Mouse (Mus musculus) lung, embryonic 14.5 days (tissue): ENCODE measurements at regions not wholly inside any gene's neighbourhood (a gene's known extent, or its start where the extent isn't known, plus 50 kb on each side); places are given as distances from the start of the nearest gene placed in this dataset.

Experiments
- ATAC-seq: fragments of 200-750 bp; cut with Nextera tagmentation; 2 replicates; pipeline ENCODE4 v1.8.0; 2017; ENCODE audit warnings: mild to moderate bottlenecking, moderate TSS enrichment, moderate library complexity; ENCODE audit not compliant: insufficient read depth
- DNase-seq: peaks from one replicate; pipeline ENCODE4 v3.0.0-alpha.2; 2015
- H3K27ac ChIP-seq: fragments of 300-500 bp; sonication (generic); 2 replicates; pipeline ENCODE4 v1.5.1; 2014; ENCODE audit warnings: low read depth, mild to moderate bottlenecking, moderate library complexity
- H3K27me3 ChIP-seq: fragments of 300-500 bp; sonication (generic); 2 replicates; pipeline ENCODE4 v1.6.1; 2014; ENCODE audit warnings: low read length, control low read depth; ENCODE audit not compliant: insufficient read depth
- H3K36me3 ChIP-seq: fragments of 300-500 bp; sonication (generic); 2 replicates; pipeline ENCODE4 v1.6.1; 2014; ENCODE audit warnings: control low read depth; ENCODE audit not compliant: insufficient read depth
- H3K4me1 ChIP-seq: fragments of 300-500 bp; sonication (generic); 2 replicates; pipeline ENCODE4 v1.6.1; 2014; ENCODE audit warnings: antibody characterized with exemption, control low read depth; ENCODE audit not compliant: insufficient read depth
- H3K4me2 ChIP-seq: fragments of 300-500 bp; sonication (generic); 2 replicates; pipeline ENCODE4 v1.6.1; 2014; ENCODE audit warnings: mild to moderate bottlenecking
- H3K4me3 ChIP-seq: fragments of 300-500 bp; sonication (generic); 2 replicates; pipeline ENCODE4 v1.5.1; 2014; ENCODE audit warnings: low read depth, low read length
- H3K9ac ChIP-seq: fragments of 300-500 bp; sonication (generic); 2 replicates; pipeline ENCODE4 v1.6.1; 2014
- H3K9me3 ChIP-seq: fragments of 300-500 bp; sonication (generic); 2 replicates; pipeline ENCODE4 v1.6.1; 2016; ENCODE audit warnings: low read depth, low read length, control low read depth
- CTCF ChIP-seq: IDR thresholded peaks from 2 replicates; pipeline ENCODE4 v1.5.1; 2016; ENCODE audit warnings: antibody characterized with exemption, low read depth
- WGBS: fragments of 180-500 bp; shearing (Covaris S2); extraction: QIAGEN DNeasy Blood & Tissue Kit; methylation state at CpG from one replicate; pipeline ENCODE4 v1.1.7; 2014; 5-methylcytosine and 5-hydroxymethylcytosine counted together

- Histone ChIP-seq H3K4me1 (peaks cover 10% of the 10 kb centered on the region; the same call in 1 of the 2 replicates), H3K9ac (no peak overlapping the region), H3K9me3 (no peaks in the 10 kb centered on the region), H3K4me2 (no peak overlapping the region), H3K36me3 (no peaks in the 10 kb centered on the region), H3K4me3 (no peak overlapping the region), H3K27me3 (no peaks in the 10 kb centered on the region), H3K27ac (no peak overlapping the region)
- 50% methylated on average over 1 of the region's 1 CpGs for WGBS
- DNase-seq (peak; percentile 30), ATAC-seq (no peak)
- no peak for TF ChIP-seq CTCF
Observed at GRCm38 (mm10) chr15:11533616-11534015, 134.2 kb upstream of the Tars start.

GRCm38 (mm10) chr15:11533002-11533610 is 133.6 kb upstream of the Tars start:
- no peaks in the 10 kb centered on the region for H3K36me3 ChIP-seq
- WGBS: 54% methylated on average over 10 of the region's 10 CpGs
- TF ChIP-seq CTCF: no peak
- no peaks in the 10 kb centered on the region for H3K27me3 ChIP-seq
- ATAC-seq (peak; percentile 31; the same call in 1 of the 2 replicates), DNase-seq (peak; percentile 45)
- no peaks in the 10 kb centered on the region for H3K9me3 ChIP-seq
- H3K27ac ChIP-seq: no peak overlapping the region
- no peak overlapping the region for H3K4me2 ChIP-seq
- peaks cover 10% of the 10 kb centered on the region; the same call in 1 of the 2 replicates for H3K4me1 ChIP-seq
- H3K9ac ChIP-seq: no peak overlapping the region
- H3K4me3 ChIP-seq: no peak overlapping the region

- Histone ChIP-seq H3K9me3 (no peaks in the 10 kb centered on the region), H3K4me3 (no peak overlapping the region), H3K27me3 (no peaks in the 10 kb centered on the region), H3K4me1 (peaks cover 10% of the 10 kb centered on the region; the same call in 1 of the 2 replicates), H3K36me3 (no peaks in the 10 kb centered on the region), H3K27ac (no peak overlapping the region), H3K4me2 (no peak overlapping the region), H3K9ac (no peak overlapping the region)
- DNase-seq (peak; percentile 18), ATAC-seq (no peak)
- WGBS: 67% methylated on average over 9 of the region's 9 CpGs
- TF ChIP-seq CTCF: no peak
Observed at GRCm38 (mm10) chr15:11532536-11532935, 133.1 kb upstream of the Tars start.

- Histone ChIP-seq H3K27ac (no peak overlapping the region), H3K27me3 (no peaks in the 10 kb centered on the region), H3K9me3 (no peaks in the 10 kb centered on the region), H3K4me1 (peaks cover 10% of the 10 kb centered on the region; the same call in 1 of the 2 replicates), H3K36me3 (no peaks in the 10 kb centered on the region), H3K4me3 (no peak overlapping the region), H3K9ac (no peak overlapping the region), H3K4me2 (no peak overlapping the region)
- DNase-seq: peak; percentile 6
- 43% methylated on average over 8 of the region's 8 CpGs for WGBS
- no peak for ATAC-seq
- TF ChIP-seq CTCF: no peak
Observed at GRCm38 (mm10) chr15:11529819-11530810, 130.7 kb upstream of the Tars start.

GRCm38 (mm10) chr15:11524337-11525106 is 125.1 kb upstream of the Tars start:
- no peak overlapping the region for H3K4me3 ChIP-seq
- no peaks in the 10 kb centered on the region for H3K27me3 ChIP-seq
- no peaks in the 10 kb centered on the region for H3K36me3 ChIP-seq
- ATAC-seq: no peak
- H3K27ac ChIP-seq: no peak overlapping the region
- no peak overlapping the region for H3K9ac ChIP-seq
- no peak for DNase-seq
- 87% methylated on average over 5 of the region's 5 CpGs for WGBS
- no peaks in the 10 kb centered on the region for H3K4me1 ChIP-seq
- H3K4me2 ChIP-seq: no peak overlapping the region
- TF ChIP-seq CTCF: no peak
- H3K9me3 ChIP-seq: no peaks in the 10 kb centered on the region

- no peak overlapping the region for H3K27ac ChIP-seq
- 0 out of 2 replicates have a peak, but pooled peaks cover 2% of the 10 kb centered on the region for H3K4me1 ChIP-seq
- no peaks in the 10 kb centered on the region for H3K27me3 ChIP-seq
- H3K4me2 ChIP-seq: no peak overlapping the region
- no peak overlapping the region for H3K4me3 ChIP-seq
- H3K36me3 ChIP-seq: no peaks in the 10 kb centered on the region
- H3K9me3 ChIP-seq: no peaks in the 10 kb centered on the region
- H3K9ac ChIP-seq: no peak overlapping the region
- ATAC-seq (no peak), DNase-seq (no peak)
- no peak for TF ChIP-seq CTCF
Observed at GRCm38 (mm10) chr15:11518565-11518964, 119.1 kb upstream of the Tars start.
